Mouse (Mus musculus): ENCODE data around the gene Krtap15.

- TF ChIP-seq CTCF (IDR thresholded peaks at IDR 0.05 in 2 of 3, conservative IDR thresholded peaks at IDR 0.05 in 1 of 3; ENCODE audit: control insufficient read depth in 1 of 3, insufficient read depth in 1 of 3, low read depth in 2 of 3, low read length in 3 of 3, poor library complexity in 1 of 3, severe bottlenecking in 1 of 3) (no peak), POLR2A (IDR thresholded peaks at IDR 0.05; ENCODE audit: control insufficient read depth in 1 of 2, insufficient read depth in 1 of 2, low read depth in 1 of 2, low read length in 2 of 2, poor library complexity in 1 of 2) (no peak), ETS1 (IDR thresholded peaks at IDR 0.05; ENCODE audit: low read depth, low read length) (no peak), SMC3 (IDR thresholded peaks at IDR 0.05; ENCODE audit: low read depth, low read length) (no peak), MYB (IDR thresholded peaks at IDR 0.05; ENCODE audit: low read depth, low read length) (no peak), GABPA (IDR thresholded peaks at IDR 0.05; ENCODE audit: low read depth, low read length) (no peak), KAT2A (conservative IDR thresholded peaks at IDR 0.05; ENCODE audit: low read depth, low read length) (no peak), ZNF384 (IDR thresholded peaks at IDR 0.05; ENCODE audit: low read depth, low read length) (no peak)
Measured at GRCm38 (mm10) chr16:88864887-88865407, 44.9 kb downstream of the Krtap15 start.

Data from MEL (cell line).